Mouse (Mus musculus) lung, embryonic 14.5 days (tissue): ENCODE measurements around the gene Rgl1. TPM values are rescaled to one million over a fixed set of nuclear protein-coding genes. Genes with fewer than 3 reads are reported as not detected.

Experiments
- ATAC-seq: fragments of 200-750 bp; cut with Nextera tagmentation; 2 replicates; pipeline ENCODE4 v1.8.0; 2017; ENCODE audit warnings: mild to moderate bottlenecking, moderate TSS enrichment, moderate library complexity; ENCODE audit not compliant: insufficient read depth
- DNase-seq: peaks from one replicate; pipeline ENCODE4 v3.0.0-alpha.2; 2015
- H3K27ac ChIP-seq: fragments of 300-500 bp; sonication (generic); 2 replicates; pipeline ENCODE4 v1.5.1; 2014; ENCODE audit warnings: low read depth, mild to moderate bottlenecking, moderate library complexity
- H3K27me3 ChIP-seq: fragments of 300-500 bp; sonication (generic); 2 replicates; pipeline ENCODE4 v1.6.1; 2014; ENCODE audit warnings: low read length, control low read depth; ENCODE audit not compliant: insufficient read depth
- H3K36me3 ChIP-seq: fragments of 300-500 bp; sonication (generic); 2 replicates; pipeline ENCODE4 v1.6.1; 2014; ENCODE audit warnings: control low read depth; ENCODE audit not compliant: insufficient read depth
- H3K4me1 ChIP-seq: fragments of 300-500 bp; sonication (generic); 2 replicates; pipeline ENCODE4 v1.6.1; 2014; ENCODE audit warnings: antibody characterized with exemption, control low read depth; ENCODE audit not compliant: insufficient read depth
- H3K4me2 ChIP-seq: fragments of 300-500 bp; sonication (generic); 2 replicates; pipeline ENCODE4 v1.6.1; 2014; ENCODE audit warnings: mild to moderate bottlenecking
- H3K4me3 ChIP-seq: fragments of 300-500 bp; sonication (generic); 2 replicates; pipeline ENCODE4 v1.5.1; 2014; ENCODE audit warnings: low read depth, low read length
- H3K9ac ChIP-seq: fragments of 300-500 bp; sonication (generic); 2 replicates; pipeline ENCODE4 v1.6.1; 2014
- H3K9me3 ChIP-seq: fragments of 300-500 bp; sonication (generic); 2 replicates; pipeline ENCODE4 v1.6.1; 2016; ENCODE audit warnings: low read depth, low read length, control low read depth
- CTCF ChIP-seq: IDR thresholded peaks from 2 replicates; pipeline ENCODE4 v1.5.1; 2016; ENCODE audit warnings: antibody characterized with exemption, low read depth
- WGBS: fragments of 180-500 bp; shearing (Covaris S2); extraction: QIAGEN DNeasy Blood & Tissue Kit; methylation state at CpG from one replicate; pipeline ENCODE4 v1.1.7; 2014; 5-methylcytosine and 5-hydroxymethylcytosine counted together
- polyA plus RNA-seq: library from polyadenylated mRNA; unstranded; fragments of >200 nt; fragmentation: Nextera tagmentation; extraction: Ambion mirVana; gene quantifications from 2 replicates; pipeline ENCODE4 v1.2.1, GENCODE M21; 2014

The Rgl1 gene
- 46.7 and 54.5 TPM in 2 replicates for polyA plus RNA-seq

- Histone ChIP-seq H3K9ac (peak within 1 kb of the TSS; percentile 93), H3K4me3 (peak within 1 kb of the TSS; percentile 97), H3K27ac (peak within 1 kb of the TSS; percentile 86), H3K27me3 (0 out of 2 replicates have a peak, but pooled peaks cover 3% of the 10 kb centered on the region), H3K4me1 (no peaks in the 10 kb centered on the region), H3K4me2 (peak within 1 kb of the TSS; percentile 98), H3K9me3 (no peaks in the 10 kb centered on the region), H3K36me3 (peaks cover 20% of the 10 kb centered on the region)
- peak; percentile 98 for ATAC-seq
- DNase-seq: peak; percentile 97
- TF ChIP-seq CTCF: no peak
- under 1% methylated on average over 77 of the region's 86 CpGs for WGBS
Observed at GRCm38 (mm10) chr1:152766032-152766772, at the start of gene Rgl1, which contains the start of gene Arpc5. Gene Rgl1 (minus strand): TSS chr1:152766351. Gene Arpc5 (plus strand): TSS chr1:152766542.

- TF ChIP-seq CTCF: peak; percentile 68
- peak; percentile 88 for ATAC-seq
- DNase-seq: peak; percentile 78
- H3K9me3 ChIP-seq: no peaks in the 10 kb centered on the region
- no peaks in the 10 kb centered on the region for H3K27me3 ChIP-seq
- H3K27ac ChIP-seq: no peak overlapping the region
- no peaks in the 10 kb centered on the region for H3K4me1 ChIP-seq
- peak overlapping the region; percentile 31 for H3K4me2 ChIP-seq
- no peaks in the 10 kb centered on the region for H3K36me3 ChIP-seq
- WGBS: 29% methylated on average over 7 of the region's 7 CpGs
- no peak overlapping the region for H3K4me3 ChIP-seq
- H3K9ac ChIP-seq: no peak overlapping the region
Observed at GRCm38 (mm10) chr1:152815265-152815701, 49.1 kb upstream of the Rgl1 start.

- Histone ChIP-seq H3K36me3 (no peaks in the 10 kb centered on the region), H3K27ac (no peak overlapping the region), H3K27me3 (no peaks in the 10 kb centered on the region), H3K4me2 (no peak overlapping the region), H3K4me1 (no peaks in the 10 kb centered on the region), H3K4me3 (no peak overlapping the region), H3K9ac (no peak overlapping the region), H3K9me3 (no peaks in the 10 kb centered on the region)
- no peak for ATAC-seq
- 71% methylated on average over 13 of the region's 13 CpGs for WGBS
- no peak for TF ChIP-seq CTCF
- no peak for DNase-seq
Observed at GRCm38 (mm10) chr1:152810533-152811439, 44.6 kb upstream of the Rgl1 start.

GRCm38 (mm10) chr1:152809541-152810252 is 43.5 kb upstream of the Rgl1 start:
- 28% methylated on average over 8 of the region's 8 CpGs for WGBS
- ATAC-seq (peak; percentile 87), DNase-seq (peak; percentile 61)
- Histone ChIP-seq H3K27ac (no peak overlapping the region), H3K9me3 (no peaks in the 10 kb centered on the region), H3K4me2 (no peak overlapping the region), H3K4me3 (no peak overlapping the region), H3K36me3 (no peaks in the 10 kb centered on the region), H3K27me3 (no peaks in the 10 kb centered on the region), H3K4me1 (no peaks in the 10 kb centered on the region), H3K9ac (no peak overlapping the region)
- TF ChIP-seq CTCF: no peak

GRCm38 (mm10) chr1:152808392-152808680 is 42.2 kb upstream of the Rgl1 start:
- no peak for ATAC-seq
- H3K27ac ChIP-seq: no peak overlapping the region
- H3K9me3 ChIP-seq: no peaks in the 10 kb centered on the region
- no peaks in the 10 kb centered on the region for H3K36me3 ChIP-seq
- no peaks in the 10 kb centered on the region for H3K4me1 ChIP-seq
- no peaks in the 10 kb centered on the region for H3K27me3 ChIP-seq
- 83% methylated on average over 2 of the region's 2 CpGs for WGBS
- no peak overlapping the region for H3K4me3 ChIP-seq
- H3K9ac ChIP-seq: no peak overlapping the region
- H3K4me2 ChIP-seq: no peak overlapping the region
- no peak for TF ChIP-seq CTCF
- no peak for DNase-seq

GRCm38 (mm10) chr1:152807619-152808391 is 41.7 kb upstream of the Rgl1 start:
- Histone ChIP-seq H3K4me3 (no peak overlapping the region), H3K4me2 (no peak overlapping the region), H3K36me3 (no peaks in the 10 kb centered on the region), H3K9ac (no peak overlapping the region), H3K9me3 (no peaks in the 10 kb centered on the region), H3K4me1 (no peaks in the 10 kb centered on the region), H3K27me3 (no peaks in the 10 kb centered on the region), H3K27ac (no peak overlapping the region)
- no peak for ATAC-seq
- WGBS: 72% methylated on average over 18 of the region's 18 CpGs
- TF ChIP-seq CTCF: no peak
- no peak for DNase-seq
